Mouse (Mus musculus): ENCODE results near the gene Kalrn.

Gene Kalrn

DNA sequence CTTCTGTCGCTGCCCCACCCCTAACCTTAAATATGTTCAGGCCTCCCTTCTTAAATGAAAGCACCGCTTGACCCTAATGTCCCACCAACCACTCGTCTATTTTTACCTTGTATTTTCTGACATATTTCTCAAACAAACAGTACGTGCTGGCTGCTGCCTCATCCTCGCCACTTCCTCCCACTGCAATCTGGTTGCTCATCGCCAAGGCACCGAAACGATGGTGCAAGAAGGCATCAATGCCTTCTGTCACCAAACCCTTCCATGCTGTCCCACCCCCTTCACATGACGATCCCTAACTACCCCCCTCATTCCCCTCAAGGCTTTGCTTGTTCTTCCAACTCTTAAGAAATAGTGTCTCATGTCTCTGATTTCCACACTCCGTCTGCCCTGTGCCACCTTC, 69.1 kb downstream of the Kalrn start:
- in situ Hi-C loops (cut with MseI, MboI): no loop called here

DNA sequence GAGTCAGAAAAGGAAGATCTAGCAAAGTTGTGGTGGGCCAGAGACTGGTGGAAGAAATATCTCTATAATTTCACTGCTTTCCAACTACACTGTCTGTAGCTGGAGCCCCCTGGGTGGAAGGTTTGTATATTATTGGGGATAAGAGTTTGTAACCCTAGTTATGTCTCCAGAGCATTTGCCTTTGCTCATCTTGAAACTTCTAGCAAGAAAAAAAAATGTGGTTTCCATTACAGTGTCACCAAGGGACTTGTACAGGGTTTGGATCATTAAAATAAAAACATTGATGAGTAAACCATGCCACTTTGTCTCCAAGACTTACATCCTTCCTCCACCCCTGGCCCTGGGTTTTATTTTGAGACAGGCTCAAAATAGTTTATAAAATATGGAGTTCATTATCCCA, 71.2 kb downstream of the Kalrn start:
- in situ Hi-C loops (cut with MseI, MboI): no loop called here

- in situ Hi-C loops (cut with MseI, MboI): no loop called here
Measured at GRCm38 (mm10) chr16:34494741-34495140, 78.6 kb downstream of the Kalrn start.

DNA sequence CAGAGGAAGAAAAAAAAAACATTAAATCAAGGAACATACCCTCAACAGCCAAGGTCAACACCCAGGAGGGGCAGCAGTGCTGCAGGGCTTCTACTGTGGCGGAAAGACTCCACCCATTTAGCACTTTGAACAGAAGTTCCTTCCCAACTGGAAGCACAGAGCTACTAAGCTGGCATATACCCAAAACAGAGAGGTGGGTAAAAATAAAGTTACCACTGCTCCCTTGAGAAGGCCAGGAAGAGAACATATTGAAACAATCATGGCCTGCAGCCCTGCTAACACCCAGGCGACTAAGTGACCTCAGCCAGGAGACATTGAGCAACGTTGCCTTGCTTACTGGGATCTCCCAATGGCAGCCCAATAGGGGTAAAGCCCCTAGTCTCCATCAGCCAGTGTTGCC, 79.4 kb downstream of the Kalrn start:
- in situ Hi-C loops (cut with MseI, MboI): no loop called here

GRCm38 (mm10) chr16:34491225-34491624, 82.1 kb downstream of the Kalrn start:
- in situ Hi-C loops (cut with MseI, MboI): no loop called here

- in situ Hi-C loops (cut with MseI, MboI): no loop called here
Measured at GRCm38 (mm10) chr16:34490506-34490905, 82.8 kb downstream of the Kalrn start.

- in situ Hi-C loops (cut with MseI, MboI): no loop called here
Measured at GRCm38 (mm10) chr16:34489805-34490325, 83.5 kb downstream of the Kalrn start.

- in situ Hi-C loops (cut with MseI, MboI): no loop called here
Measured at GRCm38 (mm10) chr16:34487823-34488222, 85.5 kb downstream of the Kalrn start.

GRCm38 (mm10) chr16:34487268-34487667, 86.1 kb downstream of the Kalrn start:
- in situ Hi-C loops (cut with MseI, MboI): no loop called here

- in situ Hi-C loops (cut with MseI, MboI): no loop called here
Measured at GRCm38 (mm10) chr16:34485483-34485882, 87.8 kb downstream of the Kalrn start.

DNA sequence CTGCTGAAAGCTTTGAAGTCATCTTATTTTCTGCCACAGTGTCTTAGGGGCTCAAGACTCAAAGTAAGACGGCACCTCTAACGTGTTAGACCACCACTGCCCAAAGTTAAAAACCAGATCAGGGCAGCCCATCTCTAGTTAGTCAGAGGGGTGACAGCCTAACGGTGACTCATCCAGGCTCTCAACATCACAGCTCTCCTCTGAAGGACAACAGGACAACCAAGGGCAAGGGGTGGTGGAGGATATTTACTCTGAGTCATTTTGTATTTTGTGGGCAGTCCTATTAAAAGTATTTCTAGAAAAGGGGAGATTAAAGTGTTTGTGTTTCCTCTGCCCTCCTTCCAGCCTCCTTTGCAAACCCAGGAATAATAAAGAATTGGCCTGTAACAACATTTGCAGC, 88.4 kb downstream of the Kalrn start:
- in situ Hi-C loops (cut with MseI, MboI): no loop called here

DNA sequence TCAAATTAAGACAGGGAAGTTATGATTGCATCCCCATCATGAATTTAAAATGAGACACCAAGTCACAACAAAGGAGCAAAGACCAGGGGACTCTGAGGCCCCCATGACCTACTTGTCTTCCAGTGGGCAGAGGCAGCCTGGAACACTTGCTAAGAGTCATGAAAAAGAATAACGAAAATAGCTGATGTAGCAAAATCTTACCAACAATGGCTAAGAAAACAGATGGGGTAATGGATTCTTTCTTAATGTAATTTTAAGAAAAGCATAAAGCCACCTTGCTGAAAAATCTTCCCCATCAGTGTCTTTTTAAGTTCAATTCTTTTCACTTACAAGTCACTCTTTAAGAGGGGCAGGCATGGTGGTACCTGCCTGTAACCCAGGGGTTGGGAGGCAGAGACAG, 89.1 kb downstream of the Kalrn start:
- in situ Hi-C loops (cut with MseI, MboI): no loop called here

DNA sequence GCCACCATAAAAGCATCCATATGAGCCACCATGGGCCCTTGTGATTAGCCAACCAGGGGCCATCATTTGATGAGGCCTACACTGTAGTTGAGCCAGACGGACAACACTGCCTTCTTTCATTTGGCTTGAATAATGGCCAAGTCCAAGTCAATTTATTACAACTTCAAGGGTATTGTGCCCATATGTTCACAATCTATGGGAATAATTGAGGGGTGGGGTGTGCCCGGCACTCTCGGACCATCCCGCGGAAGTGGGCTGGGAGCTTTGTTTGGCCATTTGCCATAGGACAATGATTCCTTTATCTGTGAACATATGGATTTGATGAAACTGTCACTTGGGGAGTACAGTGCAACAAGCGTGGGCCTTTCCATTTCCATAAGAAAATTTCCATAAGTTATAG, 89.6 kb downstream of the Kalrn start:
- in situ Hi-C loops (cut with MseI, MboI): no loop called here

- in situ Hi-C loops (cut with MseI, MboI): no loop called here
Measured at GRCm38 (mm10) chr16:34474741-34475140, 98.6 kb downstream of the Kalrn start.

- in situ Hi-C loops (cut with MseI, MboI): no loop called here
Measured at GRCm38 (mm10) chr16:34473891-34474290, 99.4 kb downstream of the Kalrn start.

DNA sequence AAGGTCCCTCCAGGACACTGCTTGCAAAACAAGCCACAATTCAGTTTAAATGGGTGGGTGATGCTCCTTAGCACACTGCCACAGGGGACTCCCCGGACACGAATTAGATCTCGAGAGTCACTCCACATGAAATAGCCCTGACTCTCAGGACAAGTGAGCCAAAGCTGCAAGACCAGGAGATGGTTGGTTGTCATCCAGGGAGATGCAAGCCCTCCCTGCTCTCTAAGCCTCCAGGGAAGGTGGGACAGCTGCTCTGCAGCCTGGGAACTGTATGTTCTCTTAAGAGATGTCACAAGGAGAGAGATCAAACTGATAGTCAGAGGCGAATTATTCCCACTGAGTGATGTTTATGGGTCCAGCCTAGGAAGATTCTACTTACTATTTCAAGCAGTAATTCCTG, 101.9 kb downstream of the Kalrn start:
- in situ Hi-C loops (cut with MseI, MboI): no loop called here

DNA sequence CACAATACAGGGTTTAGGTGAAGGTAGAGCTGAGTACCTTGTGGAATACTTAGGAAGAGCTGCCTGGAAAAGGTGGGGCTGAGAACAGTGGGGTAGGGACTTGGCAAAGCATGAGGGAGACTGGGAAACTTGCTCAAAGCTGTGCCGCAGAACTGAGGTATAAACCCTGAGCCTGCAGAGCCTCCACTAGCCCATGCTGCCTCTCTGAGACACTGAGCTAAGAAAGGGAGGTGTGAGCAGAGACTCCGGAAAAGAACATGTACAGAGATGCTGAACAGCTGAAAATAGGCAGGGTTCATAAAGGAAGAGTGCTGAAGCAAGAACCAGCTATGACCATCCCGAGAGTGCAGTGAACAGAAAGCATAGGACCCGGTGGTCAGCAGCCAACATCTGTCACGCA, 103.0 kb downstream of the Kalrn start:
- in situ Hi-C loops (cut with MseI, MboI): no loop called here

DNA sequence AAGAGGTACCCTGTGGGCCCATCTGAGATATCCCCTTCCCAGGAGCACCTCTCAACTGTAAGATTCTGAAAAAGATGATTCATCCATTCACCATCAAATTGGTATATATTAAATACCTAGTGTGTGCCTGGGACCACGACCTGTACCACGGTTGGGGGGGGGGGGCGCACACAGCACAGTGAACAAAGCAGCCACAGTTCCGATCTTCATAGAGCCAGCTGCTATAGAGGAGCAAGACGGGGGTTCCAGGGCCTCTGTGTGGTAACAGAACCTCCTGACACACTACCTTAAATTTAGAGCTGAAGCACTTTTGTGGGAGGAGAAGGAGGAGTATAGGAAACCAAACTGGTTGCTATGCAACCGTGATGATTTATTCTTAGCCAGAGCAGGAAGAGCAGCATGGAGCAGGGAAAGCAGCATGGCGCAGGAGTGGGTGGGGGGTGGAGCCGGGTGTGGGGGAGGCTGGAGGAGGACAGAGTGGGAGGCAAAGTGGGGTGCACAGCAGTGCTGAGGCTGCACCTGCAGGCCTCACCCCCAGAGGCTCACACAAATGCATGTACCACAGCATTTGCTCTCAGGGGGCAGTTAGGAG, 104.0 kb downstream of the Kalrn start:
- in situ Hi-C loops (cut with MseI, MboI): no loop called here

- in situ Hi-C loops (cut with MseI, MboI): no loop called here
Measured at GRCm38 (mm10) chr16:34466649-34467048, 106.7 kb downstream of the Kalrn start.

- in situ Hi-C loops (cut with MseI, MboI): no loop called here
Measured at GRCm38 (mm10) chr16:34456314-34456713, 117.0 kb downstream of the Kalrn start.

GRCm38 (mm10) chr16:34445666-34446065, 127.7 kb downstream of the Kalrn start:
- in situ Hi-C loops (cut with MseI, MboI): no loop called here

GRCm38 (mm10) chr16:34441704-34442103, 131.6 kb downstream of the Kalrn start:
- in situ Hi-C loops (cut with MseI, MboI): no loop called here

DNA sequence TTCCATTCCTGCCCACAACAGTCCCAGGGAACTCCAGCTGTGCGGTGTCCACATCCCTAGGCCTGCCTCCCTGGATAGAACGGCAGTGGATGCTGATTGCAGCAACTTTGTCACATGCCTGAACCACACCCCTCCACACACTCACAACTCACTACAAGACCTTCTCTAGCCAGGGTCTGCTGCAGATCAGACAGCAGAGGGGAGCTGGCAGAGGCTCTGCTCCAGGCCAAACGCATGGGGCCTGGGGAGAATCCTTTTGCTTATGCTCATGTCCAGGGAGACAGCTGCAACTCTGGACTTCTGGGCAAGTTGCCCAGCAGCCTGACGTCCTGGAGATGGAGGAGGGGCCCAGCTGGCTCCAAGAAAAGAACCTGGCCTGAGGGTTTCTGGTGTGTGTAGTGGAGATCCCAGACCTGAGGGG, 132.3 kb downstream of the Kalrn start:
- in situ Hi-C loops (cut with MseI, MboI): no loop called here

- in situ Hi-C loops (cut with MseI, MboI): no loop called here
Measured at GRCm38 (mm10) chr16:34440019-34440615, 133.2 kb downstream of the Kalrn start.

All from mouse trophoblast stem cell (cell line).